In the genomic region with DNA sequence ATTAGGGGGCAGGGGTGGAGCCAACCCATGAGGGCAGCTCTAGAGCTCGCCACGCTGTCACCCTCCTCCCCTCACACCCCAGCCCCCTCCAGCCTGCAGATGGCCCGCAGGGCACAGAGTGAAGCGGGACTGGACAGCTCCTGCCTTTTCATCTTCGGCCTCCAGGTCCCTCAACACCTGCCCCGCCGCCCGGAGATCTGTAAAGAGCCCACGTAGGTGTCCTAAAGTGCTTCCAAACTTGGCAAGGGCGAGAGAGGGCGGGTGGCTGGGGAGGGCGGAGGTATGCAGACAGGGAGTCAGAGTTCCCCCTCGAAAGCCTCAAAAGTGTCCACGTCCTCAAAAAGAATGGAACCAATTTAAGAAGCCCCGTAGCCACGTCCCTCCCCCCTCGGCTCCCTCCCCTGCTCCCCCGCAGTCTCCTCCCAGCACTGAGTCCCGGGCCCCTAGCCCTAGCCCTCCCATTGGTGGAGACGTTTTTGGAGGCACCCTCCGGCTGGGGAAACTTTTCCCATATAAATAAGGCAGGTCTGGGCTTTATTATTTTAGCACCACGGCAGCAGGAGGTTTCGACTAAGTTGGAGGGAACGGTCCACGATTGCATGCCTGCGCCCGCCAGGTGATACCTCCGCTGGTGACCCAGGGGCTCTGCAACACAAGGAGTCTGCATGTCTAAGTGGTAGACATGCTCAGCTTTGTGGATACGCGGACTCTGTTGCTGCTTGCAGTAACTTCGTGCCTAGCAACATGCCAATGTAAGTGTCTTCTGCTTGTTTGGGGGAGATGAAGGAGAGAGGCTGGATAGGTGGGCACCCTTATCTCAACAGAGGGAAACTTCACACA, we compare ENCODE assay signal across 7 mouse cellular contexts. TPM values are rescaled to one million over a fixed set of nuclear protein-coding genes. Genes with fewer than 3 reads are reported as not detected.
DNase-seq lines count a peak whose midpoint lies in the region; ATAC-seq lines count a peak whose summit lies in the region.

No protein-coding gene starts in this region.

- WGBS in embryonic facial prominence, embryonic 13.5 days, result under 1% methylated on average over 31 of the region's 31 CpGs
- WGBS in heart, embryonic 12.5 days, result 1% methylated on average over 31 of the region's 31 CpGs
- WGBS in kidney, embryonic 15.5 days, result 1% methylated on average over 31 of the region's 31 CpGs
- WGBS in stomach, embryonic 15.5 days, result under 1% methylated on average over 31 of the region's 31 CpGs

- peak; percentile 96 for ATAC-seq in embryonic facial prominence, embryonic 13.5 days (ENCODE audit: insufficient number of reproducible peaks, insufficient read depth, low FRiP score, low TSS enrichment, low read depth)
- peak; percentile 77 for ATAC-seq in heart, embryonic 12.5 days (ENCODE audit: insufficient number of reproducible peaks, low FRiP score)
- ATAC-seq in kidney, embryonic 15.5 days (replicated peaks; ENCODE audit: low FRiP score), result peak; percentile 95
- ATAC-seq in stomach, embryonic 15.5 days (ENCODE audit: insufficient read depth, low FRiP score, low read depth), result peak; percentile 92

- H3K4me3 ChIP-seq in embryonic facial prominence, embryonic 13.5 days, result peak overlapping the region; percentile 62
- peak overlapping the region; percentile 55 for H3K4me3 ChIP-seq in heart, embryonic 12.5 days
- H3K4me3 ChIP-seq in kidney, embryonic 15.5 days (replicated peaks), result peak overlapping the region; percentile 46
- peak overlapping the region; percentile 46 for H3K4me3 ChIP-seq in stomach, embryonic 15.5 days (replicated peaks)

- H3K27me3 ChIP-seq in embryonic facial prominence, embryonic 13.5 days, result no peaks in the 10 kb centered on the region
- no peaks in the 10 kb centered on the region for H3K27me3 ChIP-seq in heart, embryonic 12.5 days (replicated peaks)
- H3K27me3 ChIP-seq in kidney, embryonic 15.5 days, result no peaks in the 10 kb centered on the region
- no peaks in the 10 kb centered on the region for H3K27me3 ChIP-seq in stomach, embryonic 15.5 days (replicated peaks)

- H3K9ac ChIP-seq in embryonic facial prominence, embryonic 13.5 days, result peak overlapping the region; percentile 84
- peak overlapping the region; percentile 68 for H3K9ac ChIP-seq in heart, embryonic 12.5 days
- peak overlapping the region; percentile 24 for H3K9ac ChIP-seq in kidney, embryonic 15.5 days
- peak overlapping the region; percentile 35; the same call in 1 of the 2 replicates for H3K9ac ChIP-seq in stomach, embryonic 15.5 days

- no peaks in the 10 kb centered on the region for H3K9me3 ChIP-seq in embryonic facial prominence, embryonic 13.5 days
- no peaks in the 10 kb centered on the region for H3K9me3 ChIP-seq in heart, embryonic 12.5 days (replicated peaks)
- no peaks in the 10 kb centered on the region for H3K9me3 ChIP-seq in kidney, embryonic 15.5 days (replicated peaks)
- H3K9me3 ChIP-seq in stomach, embryonic 15.5 days, result no peaks in the 10 kb centered on the region

- DNase-seq in adrenal gland, adult 8-10 months, result peak; percentile 12
- DNase-seq in lung, postnatal 14 days, result peak; percentile 50
- no peak for DNase-seq in natural killer cell, adult 2 months (ENCODE audit: low spot score in 2 of 2)

- peaks cover 31% of the 10 kb centered on the region for H3K4me1 ChIP-seq in embryonic facial prominence, embryonic 13.5 days
- peaks cover 14% of the 10 kb centered on the region; the same call in 1 of the 2 replicates for H3K4me1 ChIP-seq in heart, embryonic 12.5 days (replicated peaks)
- peaks cover 14% of the 10 kb centered on the region for H3K4me1 ChIP-seq in kidney, embryonic 15.5 days
- peaks cover 4% of the 10 kb centered on the region; the same call in 1 of the 2 replicates for H3K4me1 ChIP-seq in stomach, embryonic 15.5 days

- peak overlapping the region; percentile 74 for H3K4me2 ChIP-seq in embryonic facial prominence, embryonic 13.5 days
- H3K4me2 ChIP-seq in heart, embryonic 12.5 days, result peak overlapping the region; percentile 97
- peak overlapping the region; percentile 78 for H3K4me2 ChIP-seq in kidney, embryonic 15.5 days
- peak overlapping the region; percentile 72 for H3K4me2 ChIP-seq in stomach, embryonic 15.5 days

- peak overlapping the region; percentile 96 for H3K27ac ChIP-seq in embryonic facial prominence, embryonic 13.5 days
- H3K27ac ChIP-seq in heart, embryonic 12.5 days (ENCODE audit: poor library complexity, severe bottlenecking), result peak overlapping the region; percentile 43
- H3K27ac ChIP-seq in kidney, embryonic 15.5 days, result peak overlapping the region; percentile 82
- peak overlapping the region; percentile 90 for H3K27ac ChIP-seq in stomach, embryonic 15.5 days

- peaks cover 10% of the 10 kb centered on the region for H3K36me3 ChIP-seq in embryonic facial prominence, embryonic 13.5 days
- no peaks in the 10 kb centered on the region for H3K36me3 ChIP-seq in heart, embryonic 12.5 days
- peaks cover 3% of the 10 kb centered on the region; the same call in 1 of the 2 replicates for H3K36me3 ChIP-seq in kidney, embryonic 15.5 days
- H3K36me3 ChIP-seq in stomach, embryonic 15.5 days, result no peaks in the 10 kb centered on the region

RNA-seq across cellular contexts. Expression of a gene that starts 0.8 kb away (rescaled TPM):
- 10 to 100 TPM; 61.7 to 93.1 (median 71.1) TPM for total RNA-seq in adrenal gland, adult 8-10 months (2022)
- polyA plus RNA-seq in embryonic facial prominence, embryonic 13.5 days (2015; fragmentation: Nextera tagmentation; extraction: Ambion mirVana), result 820 and 892 TPM in 2 replicates
- 230 and 232 TPM in 2 replicates for polyA plus RNA-seq in heart, embryonic 12.5 days (2016; fragmentation: Nextera tagmentation; extraction: Ambion mirVana)
- 610 and 639 TPM in 2 replicates for polyA plus RNA-seq in kidney, embryonic 15.5 days (2015; fragmentation: Nextera tagmentation; extraction: Ambion mirVana)
- polyA plus RNA-seq in stomach, embryonic 15.5 days (2015; fragmentation: Nextera tagmentation; extraction: Ambion mirVana), result 740 and 755 TPM in 2 replicates

Comparison
In these comparisons a context has a peak if more than half of its experiments do, and no peak if none do; other contexts are left out.
1. DNase-seq: peak in adrenal gland, adult 8-10 months (single experiment) and lung, postnatal 14 days (single experiment); none in natural killer cell, adult 2 months (0 of 2).
2. H3K27ac ChIP-seq: peak in every context shown above with its lines; median percentile 96 in embryonic facial prominence, embryonic 13.5 days; 90 in stomach, embryonic 15.5 days; 82 in kidney, embryonic 15.5 days; 43 in heart, embryonic 12.5 days.
3. H3K9ac ChIP-seq: peak in every context shown above with its lines; median percentile 84 in embryonic facial prominence, embryonic 13.5 days; 68 in heart, embryonic 12.5 days; 35 in stomach, embryonic 15.5 days; 24 in kidney, embryonic 15.5 days.
4. Peak in every context shown above with its lines, with median percentiles within 50 percentile points of each other: ATAC-seq, H3K4me2 ChIP-seq and H3K4me3 ChIP-seq.